Mouse (Mus musculus): ENCODE measurements around the gene AL731706.1.
A peak's percentile ranks its signal among the peaks of the same experiment; 100 is the strongest.
"Not testable (repeated sequence)": the region's sequence is repeated elsewhere in the genome, so short reads cannot be mapped to it uniquely, and the experiment has no call there.

The AL731706.1 gene

GRCm38 (mm10) chr2:136891068-136891950 is at the start of gene AL731706.1, which contains the start of the genes Slx4ip and Mkks:
AL731706.1 (minus strand) TSS chr2:136891389.
Slx4ip (plus strand) TSS chr2:136891218.
Mkks (minus strand) TSS chr2:136891389.
- DNase-seq (ENCODE audit: extremely low spot score, low spot score) = peak; percentile 97

- DNase-seq (ENCODE audit: extremely low spot score, low spot score) = no peak
Observed at GRCm38 (mm10) chr2:136938249-136938648, 47.1 kb upstream of the AL731706.1 start.

GRCm38 (mm10) chr2:136936391-136937288 is 45.5 kb upstream of the AL731706.1 start:
- DNase-seq (ENCODE audit: extremely low spot score, low spot score) = no peak

GRCm38 (mm10) chr2:136921003-136921408 is 29.8 kb upstream of the AL731706.1 start:
- DNase-seq (ENCODE audit: extremely low spot score, low spot score) = no peak

GRCm38 (mm10) chr2:136920257-136920993 is 29.2 kb upstream of the AL731706.1 start:
- DNase-seq (ENCODE audit: extremely low spot score, low spot score) = no peak

- no peak for DNase-seq (ENCODE audit: extremely low spot score, low spot score)
Observed at GRCm38 (mm10) chr2:136919433-136919832, 28.2 kb upstream of the AL731706.1 start.

GRCm38 (mm10) chr2:136914334-136914902 is 23.2 kb upstream of the AL731706.1 start:
- no peak for DNase-seq (ENCODE audit: extremely low spot score, low spot score)

- no peak for DNase-seq (ENCODE audit: extremely low spot score, low spot score)
Observed at GRCm38 (mm10) chr2:136913021-136913420, 21.8 kb upstream of the AL731706.1 start.

- peak; percentile 23 for DNase-seq (ENCODE audit: extremely low spot score, low spot score)
Observed at GRCm38 (mm10) chr2:136911958-136912411, 20.8 kb upstream of the AL731706.1 start.

- no peak for DNase-seq (ENCODE audit: extremely low spot score, low spot score)
Observed at GRCm38 (mm10) chr2:136909298-136909697, 18.1 kb upstream of the AL731706.1 start.

GRCm38 (mm10) chr2:136908596-136908995 is 17.4 kb upstream of the AL731706.1 start:
- DNase-seq (ENCODE audit: extremely low spot score, low spot score) = no peak

GRCm38 (mm10) chr2:136896131-136896530 is 4.9 kb upstream of the AL731706.1 start:
- no peak for DNase-seq (ENCODE audit: extremely low spot score, low spot score)

- DNase-seq (ENCODE audit: extremely low spot score, low spot score) = no peak
Observed at GRCm38 (mm10) chr2:136894494-136894893, 3.3 kb upstream of the AL731706.1 start.

GRCm38 (mm10) chr2:136891951-136892371 is 772 bp upstream of the AL731706.1 start:
- peak; percentile 84 for DNase-seq (ENCODE audit: extremely low spot score, low spot score)

- not testable (repeated sequence) for DNase-seq (ENCODE audit: extremely low spot score, low spot score)
Observed at GRCm38 (mm10) chr2:136890716-136891067, 497 bp downstream of the AL731706.1 start.

- no peak for DNase-seq (ENCODE audit: extremely low spot score, low spot score)
Observed at GRCm38 (mm10) chr2:136886846-136887245, 4.3 kb downstream of the AL731706.1 start.

- no peak for DNase-seq (ENCODE audit: extremely low spot score, low spot score)
Observed at GRCm38 (mm10) chr2:136885579-136885978, 5.6 kb downstream of the AL731706.1 start, which contains the start of gene AL731706.2. AL731706.2 (minus strand) TSS chr2:136885679.

- DNase-seq (ENCODE audit: extremely low spot score, low spot score) = peak; percentile 13
Observed at GRCm38 (mm10) chr2:136854543-136855388, 36.4 kb downstream of the AL731706.1 start.

GRCm38 (mm10) chr2:136850366-136850765 is 40.8 kb downstream of the AL731706.1 start:
- no peak for DNase-seq (ENCODE audit: extremely low spot score, low spot score)

- DNase-seq (ENCODE audit: extremely low spot score, low spot score) = no peak
Observed at GRCm38 (mm10) chr2:136837994-136838393, 53.2 kb downstream of the AL731706.1 start.
